Mouse (Mus musculus) thymus, adult 2 months (tissue): ENCODE measurements around the gene Aven.

Experiments used
- CTCF ChIP-seq: fragments of 200-500 bp; IDR thresholded peaks from 2 replicates; pipeline ENCODE4 v1.5.1; 2012; ENCODE audit warnings: mild to moderate bottlenecking, control low read depth, low read length, moderate library complexity, borderline replicate concordance; ENCODE audit not compliant: control insufficient read depth, poor library complexity, insufficient read depth; ENCODE audit errors: extremely low read depth
- POLR2A ChIP-seq: fragments of 200-500 bp; IDR thresholded peaks from 2 replicates; pipeline ENCODE4 v1.6.1; 2012; ENCODE audit warnings: mild to moderate bottlenecking, low read length, control low read depth, moderate library complexity; ENCODE audit not compliant: control insufficient read depth, poor library complexity, insufficient read depth; ENCODE audit errors: extremely low read depth

DNA sequence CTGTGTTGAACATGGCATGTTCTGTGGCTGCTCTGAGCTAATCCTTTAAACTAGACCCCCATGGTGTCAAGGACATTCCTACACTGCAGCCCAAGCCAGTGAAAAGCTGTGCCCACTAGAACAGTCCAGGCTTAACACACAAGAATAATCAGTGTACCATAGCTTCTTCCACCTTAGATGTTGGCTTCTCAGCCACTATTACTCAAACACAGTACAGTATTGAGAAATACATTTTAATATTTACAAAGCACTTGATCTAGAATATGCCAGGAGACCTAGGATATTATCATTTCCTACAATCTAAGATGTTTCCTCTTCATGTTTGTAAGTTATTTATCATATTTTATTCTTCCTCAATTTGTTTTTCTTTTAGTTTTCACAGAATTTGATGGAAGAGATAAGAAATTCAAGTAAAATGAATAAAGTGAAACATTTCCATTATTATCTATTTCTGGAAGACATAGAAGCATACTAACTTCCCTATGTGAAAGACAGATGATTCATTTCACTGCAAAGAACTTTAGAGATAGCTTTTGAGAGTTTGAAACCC, 44.2 kb upstream of the Aven start:
- TF ChIP-seq POLR2A (no peak), CTCF (no peak)
